Mouse (Mus musculus) adrenal gland, adult 2 months (tissue): Measurements from ENCODE around the gene Mrpl50. TPM values are rescaled to one million over a fixed set of nuclear protein-coding genes. Genes with fewer than 3 reads are reported as not detected.
"Not testable (repeated sequence)": the region's sequence is repeated elsewhere in the genome, so short reads cannot be mapped to it uniquely, and the experiment has no call there.

Experiments used
- DNase-seq: peaks from one replicate; pipeline ENCODE4 v3.0.0; 2021
- long read RNA-seq: library from polyadenylated mRNA; stranded (forward); transcript quantifications from one replicate; pipeline ENCODE4 v2.0.0, GENCODE M21; 2021
- polyA plus RNA-seq: library from polyadenylated mRNA; depleted of rRNA; stranded (reverse); fragments of >200 nt; gene quantifications from 2 replicates; pipeline ENCODE4 v1.2.3, GENCODE M21; 2012; rRNA removed
- total RNA-seq, 2 experiments: library from RNA; stranded (reverse); gene quantifications; 2 replicates each; pipeline ENCODE4 v1.2.3; 2021

The Mrpl50 gene
- total RNA-seq: 10 to 100 TPM; 42.9 to 48.5 TPM
- polyA plus RNA-seq: 0.74 and 0.95 TPM in 2 replicates
- long read RNA-seq, transcript Mrpl50-201 (2 exons, 2,114 nt): major isoform, 97 of 98 reads
- long read RNA-seq, partial matches to known transcripts: 1 of 98 reads
- long read RNA-seq, other reads (novel, unspliced or antisense): 0 of 98 reads

GRCm38 (mm10) chr4:49520572-49521340 lies at the start of gene Mrpl50, which contains the start of gene Zfp189:
Gene Mrpl50 (minus strand): TSS chr4:49521093.
Gene Zfp189 (plus strand): TSS chr4:49521176.
- DNase-seq: peak; percentile 95

DNA sequence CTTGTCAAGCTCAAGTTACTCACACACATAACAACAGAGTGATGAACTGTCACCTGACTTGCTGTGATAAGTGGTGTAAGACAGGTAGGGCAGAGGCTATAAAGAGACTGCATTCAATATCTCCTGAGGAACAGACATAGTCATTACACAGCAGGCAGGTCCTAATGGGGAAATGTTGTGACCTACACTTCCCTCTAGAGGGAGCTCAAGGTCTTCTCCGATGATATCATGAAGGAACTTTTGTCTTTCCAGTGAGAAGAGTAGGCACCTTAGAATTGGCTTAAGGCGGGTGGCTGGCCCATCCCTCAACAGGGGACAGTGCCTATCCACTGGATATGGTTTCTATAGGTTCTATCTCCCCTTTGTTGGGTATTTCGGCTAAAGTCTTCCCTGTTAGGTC lies 46.7 kb upstream of the Mrpl50 start:
- DNase-seq: peak; percentile 60

- DNase-seq: peak; percentile 63
These were observed 39.3 kb upstream of the Mrpl50 start for GRCm38 (mm10) chr4:49559915-49560772.

DNA sequence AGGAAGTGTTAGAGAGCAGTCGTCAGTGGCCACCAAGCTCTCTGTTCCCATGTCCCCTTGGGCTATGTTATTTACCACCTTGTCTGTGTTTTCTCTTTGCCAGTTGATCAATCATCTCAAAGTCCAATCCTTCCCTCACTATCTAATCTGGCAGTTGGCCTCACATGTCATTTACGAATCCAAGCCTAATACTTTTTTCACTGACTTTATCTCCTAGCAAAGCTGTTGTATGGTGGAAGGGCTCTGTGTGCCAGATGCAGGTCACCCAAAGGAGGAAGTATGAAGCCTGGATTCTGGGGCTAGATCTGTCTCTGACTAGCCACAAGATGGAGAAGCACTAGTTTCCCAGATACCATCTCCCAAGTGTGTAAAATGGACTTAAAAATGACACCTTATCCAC lies 37.3 kb upstream of the Mrpl50 start:
- DNase-seq: no peak

- DNase-seq: no peak
These were observed 36.5 kb upstream of the Mrpl50 start for GRCm38 (mm10) chr4:49557375-49557774.

GRCm38 (mm10) chr4:49553380-49553779 lies 32.5 kb upstream of the Mrpl50 start:
- no peak for DNase-seq

- peak; percentile 9 for DNase-seq
These were observed 28.5 kb upstream of the Mrpl50 start, which contains the start of gene Aldob for GRCm38 (mm10) chr4:49549383-49549782. Gene Aldob (minus strand): TSS chr4:49549546.

DNA sequence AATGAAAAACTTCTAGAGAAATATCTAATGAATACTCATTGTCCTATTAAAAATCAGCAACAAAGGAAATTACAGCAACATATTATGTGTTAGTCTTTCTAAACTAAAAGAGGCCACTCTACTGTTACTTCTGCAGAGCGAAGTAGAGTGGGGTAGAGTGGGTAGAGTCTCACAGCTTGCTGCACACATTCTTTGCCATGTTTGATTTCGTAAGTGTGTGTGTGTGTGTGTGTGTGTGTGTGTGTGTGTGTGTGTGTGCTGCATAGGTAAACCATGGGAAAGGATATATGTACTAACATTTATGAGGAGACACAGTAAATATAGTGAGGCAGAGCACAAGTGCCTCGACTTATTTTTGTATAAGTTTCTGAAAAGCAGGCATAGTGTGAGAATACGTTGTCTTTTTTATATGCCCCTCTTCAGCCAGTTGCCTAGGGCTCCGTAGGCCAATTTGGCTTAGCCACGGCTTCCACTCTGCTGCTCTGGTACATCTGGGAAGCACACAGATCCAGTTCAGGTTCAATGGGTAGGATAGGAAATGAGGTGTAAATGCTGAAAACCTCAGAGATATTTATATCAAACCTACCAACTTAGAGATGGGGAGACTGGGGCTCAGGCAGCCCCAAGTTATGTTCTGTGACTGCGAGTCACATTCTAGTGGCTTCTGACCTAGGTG lies 26.8 kb upstream of the Mrpl50 start:
- DNase-seq: no peak

- peak; percentile 39 for DNase-seq
These were observed 26.1 kb upstream of the Mrpl50 start for GRCm38 (mm10) chr4:49546873-49547543.

DNA sequence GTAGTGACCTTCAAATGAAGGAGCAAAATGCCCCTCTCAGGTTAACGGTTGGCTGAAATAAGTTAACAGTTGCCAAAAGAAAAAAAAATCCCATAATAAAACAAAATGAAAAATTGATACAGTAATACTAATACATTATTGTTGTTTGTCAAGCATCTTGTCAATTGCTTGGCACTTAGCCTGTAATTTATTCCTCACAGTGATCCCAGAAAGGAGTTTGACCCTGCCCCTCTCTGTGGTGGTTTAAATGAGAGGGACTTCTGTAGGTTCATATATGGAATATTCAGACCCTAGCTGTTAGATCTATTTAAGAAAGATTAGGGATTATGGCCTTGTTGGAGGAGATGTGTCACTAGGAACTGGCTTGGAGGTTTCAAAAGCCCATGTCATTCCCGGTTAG lies 25.1 kb upstream of the Mrpl50 start:
- DNase-seq: no peak

DNA sequence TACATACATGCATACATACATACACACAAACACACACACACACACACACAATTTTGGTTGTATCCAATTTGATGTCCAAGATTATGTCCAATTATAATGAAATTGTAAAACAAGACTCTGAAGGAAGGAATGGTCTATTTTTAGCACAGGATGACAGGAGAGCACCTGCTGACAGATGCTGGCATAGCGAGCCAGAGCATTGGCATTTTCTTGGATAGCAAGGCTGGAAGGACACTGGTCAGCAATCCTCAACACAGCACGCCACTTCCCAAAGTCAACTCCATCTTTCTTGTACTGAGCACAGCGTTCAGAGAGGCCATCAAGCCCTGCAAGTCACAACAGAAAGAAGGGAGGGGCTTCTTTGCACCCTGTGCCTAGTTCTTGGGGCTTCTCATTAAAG lies 20.1 kb upstream of the Mrpl50 start:
- no peak for DNase-seq

GRCm38 (mm10) chr4:49539665-49540064 lies 18.8 kb upstream of the Mrpl50 start:
- DNase-seq: no peak

DNA sequence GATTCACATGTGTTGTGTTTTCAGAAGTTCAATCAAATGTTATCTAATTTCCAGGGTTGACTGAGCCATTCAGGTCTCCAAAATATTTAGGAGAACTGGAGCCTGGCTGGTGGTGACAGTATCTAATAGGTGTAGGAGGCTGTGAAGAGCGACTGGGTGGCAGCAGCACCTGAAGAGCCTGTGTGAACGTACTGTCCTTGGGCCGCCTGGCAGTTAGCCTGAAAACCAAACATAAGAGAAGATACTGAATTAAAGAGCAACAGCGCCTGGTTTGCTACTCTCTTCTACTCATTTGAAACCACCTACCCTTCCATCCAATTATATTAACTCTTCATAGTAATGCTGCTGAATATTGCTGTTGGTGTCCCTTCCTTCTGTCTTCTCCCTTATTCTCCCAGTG lies 15.8 kb upstream of the Mrpl50 start:
- no peak for DNase-seq

DNA sequence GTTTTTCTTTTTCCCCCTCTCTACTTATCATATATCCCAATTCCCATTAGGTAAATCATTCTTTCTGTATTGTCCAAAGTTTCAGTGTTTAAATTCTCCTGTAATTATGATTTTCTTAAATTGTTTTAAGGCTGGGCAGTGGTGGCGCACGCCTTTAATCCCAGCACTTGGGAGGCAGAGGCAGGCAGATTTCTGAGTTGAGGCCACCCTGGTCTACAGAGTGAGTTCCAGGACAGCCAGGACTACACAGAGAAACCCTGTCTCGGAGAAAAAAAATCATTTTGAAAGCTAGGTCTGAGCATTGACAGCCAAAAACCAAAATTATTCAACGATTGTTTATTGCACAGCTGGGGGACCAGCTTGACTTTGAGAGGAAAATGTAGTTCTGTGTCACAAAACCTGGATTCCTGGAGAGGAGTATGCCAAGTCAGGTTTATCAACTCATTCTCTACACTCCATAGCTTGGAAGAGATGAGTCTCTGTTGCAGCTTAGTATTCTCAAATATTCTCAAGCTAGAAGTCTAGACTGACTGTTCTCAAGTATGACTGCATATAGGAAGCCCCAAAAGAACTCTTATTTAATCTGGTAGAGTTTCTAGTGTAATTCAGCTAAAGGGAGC lies 14.9 kb upstream of the Mrpl50 start:
- no peak for DNase-seq

- no peak for DNase-seq
These were observed 14.1 kb upstream of the Mrpl50 start for GRCm38 (mm10) chr4:49535036-49535435.

GRCm38 (mm10) chr4:49522576-49522975 lies 1.7 kb upstream of the Mrpl50 start:
- DNase-seq: no peak

GRCm38 (mm10) chr4:49521346-49521745 lies 453 bp upstream of the Mrpl50 start:
- no peak for DNase-seq

GRCm38 (mm10) chr4:49519476-49519875 lies 1.4 kb downstream of the Mrpl50 start:
- no peak for DNase-seq

DNA sequence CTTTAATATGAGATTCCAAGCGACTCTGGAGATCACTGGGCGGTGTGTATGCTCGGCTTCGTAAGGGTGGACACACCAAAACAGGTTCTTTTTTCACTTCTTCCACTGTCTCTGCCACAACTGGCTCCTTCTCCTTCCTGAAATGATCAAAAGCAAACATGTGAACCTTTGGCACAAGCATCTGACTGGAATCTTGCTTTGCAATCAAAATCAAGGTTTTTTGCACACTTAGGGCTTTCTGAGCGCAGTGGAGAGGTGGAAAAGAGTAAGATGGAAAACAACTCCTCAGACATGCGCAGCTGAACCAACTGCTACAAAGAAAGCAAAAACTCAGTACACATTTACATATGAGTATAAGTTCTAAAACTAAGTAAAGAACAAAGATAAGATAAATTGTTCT lies 6.5 kb downstream of the Mrpl50 start:
- no peak for DNase-seq

DNA sequence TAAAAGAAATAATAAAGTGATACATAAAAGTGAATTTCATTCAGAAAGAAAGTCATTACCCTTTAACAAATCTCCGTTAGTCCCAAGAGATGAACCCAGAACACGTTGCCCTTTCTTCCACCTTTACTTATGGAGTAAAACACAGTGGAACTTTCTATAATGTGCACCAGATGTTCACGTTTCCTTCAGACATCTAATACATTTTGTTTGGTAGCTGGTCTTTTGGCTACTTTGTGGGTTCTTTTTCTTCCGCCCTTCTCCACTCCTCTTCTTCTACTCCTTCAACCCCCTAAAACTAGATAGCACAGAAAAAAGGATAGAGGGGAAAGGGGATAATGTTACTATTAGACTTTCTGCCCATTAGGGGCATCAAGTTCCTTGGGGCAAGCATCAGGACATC lies 8.3 kb downstream of the Mrpl50 start:
- no peak for DNase-seq

GRCm38 (mm10) chr4:49510236-49510835 lies 10.6 kb downstream of the Mrpl50 start:
- not testable (repeated sequence) for DNase-seq
